Mouse (Mus musculus): ENCODE results near the gene Klf6. TPM values are rescaled to one million over a fixed set of nuclear protein-coding genes. Genes with fewer than 3 reads are reported as not detected.

Gene Klf6
- total RNA-seq, 2 experiments from 2014 or later = 4.3 to 79.0 TPM

- ATAC-seq (replicated peaks; ENCODE audit: low FRiP score, low TSS enrichment, poor library complexity, severe bottlenecking) = no peak
These were observed 832 bp downstream of the Klf6 start for GRCm38 (mm10) chr13:5862003-5862625.

- no peak for ATAC-seq (replicated peaks; ENCODE audit: low FRiP score, low TSS enrichment, poor library complexity, severe bottlenecking)
These were observed 1.5 kb downstream of the Klf6 start for GRCm38 (mm10) chr13:5862626-5863407.

- ATAC-seq (replicated peaks; ENCODE audit: low FRiP score, low TSS enrichment, poor library complexity, severe bottlenecking) = no peak
These were observed 2.2 kb downstream of the Klf6 start for GRCm38 (mm10) chr13:5863408-5863891.

DNA sequence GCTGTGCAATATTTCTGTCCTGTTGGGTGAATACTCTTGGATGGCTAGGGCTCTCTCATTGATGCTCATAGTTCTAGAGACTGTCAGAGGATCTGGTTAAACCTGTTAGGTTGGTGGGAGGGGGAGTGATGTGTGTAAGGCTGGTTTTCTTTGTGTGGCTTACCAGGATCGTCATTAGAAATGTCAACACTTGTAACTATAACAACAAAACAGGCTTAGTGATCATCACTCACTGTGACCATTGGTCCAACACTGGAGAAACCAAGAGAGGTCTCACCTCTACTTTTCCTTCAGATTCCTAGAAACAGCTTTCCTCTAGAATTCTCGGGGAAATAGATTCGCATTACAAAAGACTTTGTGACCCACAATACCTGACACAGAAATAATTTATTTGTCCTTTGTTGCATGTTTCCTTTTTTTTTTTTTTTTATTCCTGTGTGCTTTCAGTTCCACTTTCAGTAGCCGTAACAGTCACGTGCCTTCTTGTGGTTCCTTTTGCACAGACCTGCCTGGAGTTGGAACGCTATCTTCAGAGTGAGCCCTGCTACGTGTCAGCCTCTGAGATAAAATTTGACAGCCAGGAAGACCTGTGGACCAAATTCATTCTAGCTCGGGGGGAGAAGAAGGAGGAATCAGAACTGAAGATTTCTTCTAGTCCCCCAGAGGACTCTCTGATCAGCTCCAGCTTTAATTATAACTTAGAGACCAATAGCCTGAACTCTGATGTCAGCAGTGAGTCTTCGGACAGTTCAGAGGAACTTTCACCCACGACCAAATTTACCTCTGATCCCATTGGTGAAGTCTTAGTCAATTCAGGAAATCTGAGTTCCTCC, 3.2 kb downstream of the Klf6 start:
- ATAC-seq (replicated peaks; ENCODE audit: low FRiP score, low TSS enrichment, poor library complexity, severe bottlenecking) = peak; percentile 50

GRCm38 (mm10) chr13:5865098-5865415, 3.8 kb downstream of the Klf6 start:
- no peak for ATAC-seq (replicated peaks; ENCODE audit: low FRiP score, low TSS enrichment, poor library complexity, severe bottlenecking)

DNA sequence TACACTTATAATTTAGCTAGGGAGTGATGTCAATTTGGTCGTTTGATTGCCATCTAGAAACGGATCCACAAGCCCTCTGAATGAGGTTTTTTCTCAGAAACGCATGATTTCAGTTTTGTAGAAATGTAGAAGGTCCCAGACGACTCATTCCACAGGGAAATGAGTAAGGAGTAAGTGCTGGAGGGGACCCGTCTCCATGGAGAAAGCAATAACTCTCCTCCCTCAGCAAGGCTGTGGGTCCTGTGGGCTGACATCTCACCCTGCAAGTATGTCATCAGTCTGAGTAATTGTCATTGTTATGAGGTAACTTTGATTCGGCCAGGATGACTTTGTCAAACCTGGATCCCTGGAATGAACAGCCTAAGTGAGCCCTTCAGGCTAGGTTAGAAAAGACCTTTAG, 4.8 kb downstream of the Klf6 start:
- no peak for ATAC-seq (replicated peaks; ENCODE audit: low FRiP score, low TSS enrichment, poor library complexity, severe bottlenecking)

- ATAC-seq (replicated peaks; ENCODE audit: low FRiP score, low TSS enrichment, poor library complexity, severe bottlenecking) = no peak
These were observed 5.2 kb downstream of the Klf6 start for GRCm38 (mm10) chr13:5866532-5866931.

GRCm38 (mm10) chr13:5868376-5868775, 7.1 kb downstream of the Klf6 start:
- no peak for ATAC-seq (replicated peaks; ENCODE audit: low FRiP score, low TSS enrichment, poor library complexity, severe bottlenecking)

- no peak for ATAC-seq (replicated peaks; ENCODE audit: low FRiP score, low TSS enrichment, poor library complexity, severe bottlenecking)
These were observed 8.2 kb downstream of the Klf6 start for GRCm38 (mm10) chr13:5869433-5869832.

DNA sequence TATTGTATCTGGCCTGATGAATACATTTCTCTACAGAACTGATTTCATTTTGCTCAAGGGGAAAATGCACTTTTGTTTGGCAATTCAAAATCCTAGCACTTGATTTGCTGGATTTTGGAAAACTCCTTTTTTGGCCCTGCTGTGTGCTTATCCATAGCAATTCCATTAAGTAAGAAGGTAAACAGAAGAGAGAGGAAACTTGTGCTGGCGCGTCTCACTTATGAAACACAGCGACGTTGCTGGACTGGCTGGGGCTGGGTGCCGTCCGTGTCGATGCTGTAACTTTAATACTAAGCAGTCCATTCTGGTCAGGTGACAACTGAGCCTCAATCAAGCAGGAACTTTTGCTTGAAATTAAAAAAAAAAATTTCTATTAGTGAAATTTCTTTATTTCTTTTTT, 8.6 kb downstream of the Klf6 start:
- no peak for ATAC-seq (replicated peaks; ENCODE audit: low FRiP score, low TSS enrichment, poor library complexity, severe bottlenecking)

DNA sequence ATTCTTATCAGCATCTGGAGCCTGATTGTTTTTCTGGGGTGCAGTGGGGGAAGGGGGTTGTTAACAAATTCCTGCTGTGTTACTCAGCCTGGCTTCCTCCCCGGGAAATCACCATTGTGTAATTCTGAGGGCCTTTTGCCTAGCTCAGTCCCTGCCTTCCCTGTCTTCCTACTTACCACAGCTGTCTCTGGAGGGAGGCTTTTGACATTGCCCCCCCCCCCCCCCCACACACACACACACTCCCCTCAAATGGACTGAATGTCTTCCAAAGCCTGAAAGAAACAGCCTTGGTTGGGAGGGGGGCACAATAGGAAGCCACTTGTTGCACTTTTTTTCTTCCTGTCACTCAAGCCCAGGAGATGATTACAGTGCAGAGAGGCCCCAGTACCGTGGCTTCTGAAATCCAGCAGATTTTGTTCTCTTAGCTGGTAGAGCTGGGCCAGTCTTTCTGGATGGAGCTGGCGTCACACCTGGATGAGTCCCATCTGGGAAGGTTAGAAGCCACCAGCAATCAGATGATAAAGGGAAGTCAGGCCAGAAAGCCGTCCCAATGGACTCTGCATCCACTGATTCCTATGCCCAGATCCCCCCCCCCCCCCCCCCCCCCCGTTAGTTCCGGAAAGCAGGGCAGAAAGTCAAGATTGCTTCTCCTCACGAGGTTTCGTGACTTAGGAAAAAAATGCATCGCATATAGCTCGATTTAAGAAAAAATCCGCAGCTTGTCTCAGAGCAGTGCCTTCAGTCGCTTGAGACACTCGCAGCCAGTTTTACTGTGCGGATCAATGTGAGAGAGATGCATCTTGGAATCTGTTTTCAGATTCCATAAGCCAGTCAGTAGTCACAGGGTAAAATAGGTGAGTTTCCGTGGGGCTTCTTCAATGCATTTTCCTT, 9.3 kb downstream of the Klf6 start:
- no peak for ATAC-seq (replicated peaks; ENCODE audit: low FRiP score, low TSS enrichment, poor library complexity, severe bottlenecking)

GRCm38 (mm10) chr13:5871414-5871813, 10.1 kb downstream of the Klf6 start:
- no peak for ATAC-seq (replicated peaks; ENCODE audit: low FRiP score, low TSS enrichment, poor library complexity, severe bottlenecking)

- ATAC-seq (replicated peaks; ENCODE audit: low FRiP score, low TSS enrichment, poor library complexity, severe bottlenecking) = no peak
These were observed 12.4 kb downstream of the Klf6 start for GRCm38 (mm10) chr13:5873681-5874080.

GRCm38 (mm10) chr13:5875478-5875877, 14.2 kb downstream of the Klf6 start:
- ATAC-seq (replicated peaks; ENCODE audit: low FRiP score, low TSS enrichment, poor library complexity, severe bottlenecking) = no peak

GRCm38 (mm10) chr13:5878748-5879147, 17.5 kb downstream of the Klf6 start:
- no peak for ATAC-seq (replicated peaks; ENCODE audit: low FRiP score, low TSS enrichment, poor library complexity, severe bottlenecking)

- ATAC-seq (replicated peaks; ENCODE audit: low FRiP score, low TSS enrichment, poor library complexity, severe bottlenecking) = no peak
These were observed 25.5 kb downstream of the Klf6 start for GRCm38 (mm10) chr13:5886810-5887209.

GRCm38 (mm10) chr13:5888164-5888563, 26.9 kb downstream of the Klf6 start:
- ATAC-seq (replicated peaks; ENCODE audit: low FRiP score, low TSS enrichment, poor library complexity, severe bottlenecking) = no peak

GRCm38 (mm10) chr13:5888731-5889130, 27.4 kb downstream of the Klf6 start:
- no peak for ATAC-seq (replicated peaks; ENCODE audit: low FRiP score, low TSS enrichment, poor library complexity, severe bottlenecking)

GRCm38 (mm10) chr13:5890035-5890434, 28.8 kb downstream of the Klf6 start:
- ATAC-seq (replicated peaks; ENCODE audit: low FRiP score, low TSS enrichment, poor library complexity, severe bottlenecking) = no peak
